ENCODE assay signal across 15 mouse cellular contexts in the genomic region with DNA sequence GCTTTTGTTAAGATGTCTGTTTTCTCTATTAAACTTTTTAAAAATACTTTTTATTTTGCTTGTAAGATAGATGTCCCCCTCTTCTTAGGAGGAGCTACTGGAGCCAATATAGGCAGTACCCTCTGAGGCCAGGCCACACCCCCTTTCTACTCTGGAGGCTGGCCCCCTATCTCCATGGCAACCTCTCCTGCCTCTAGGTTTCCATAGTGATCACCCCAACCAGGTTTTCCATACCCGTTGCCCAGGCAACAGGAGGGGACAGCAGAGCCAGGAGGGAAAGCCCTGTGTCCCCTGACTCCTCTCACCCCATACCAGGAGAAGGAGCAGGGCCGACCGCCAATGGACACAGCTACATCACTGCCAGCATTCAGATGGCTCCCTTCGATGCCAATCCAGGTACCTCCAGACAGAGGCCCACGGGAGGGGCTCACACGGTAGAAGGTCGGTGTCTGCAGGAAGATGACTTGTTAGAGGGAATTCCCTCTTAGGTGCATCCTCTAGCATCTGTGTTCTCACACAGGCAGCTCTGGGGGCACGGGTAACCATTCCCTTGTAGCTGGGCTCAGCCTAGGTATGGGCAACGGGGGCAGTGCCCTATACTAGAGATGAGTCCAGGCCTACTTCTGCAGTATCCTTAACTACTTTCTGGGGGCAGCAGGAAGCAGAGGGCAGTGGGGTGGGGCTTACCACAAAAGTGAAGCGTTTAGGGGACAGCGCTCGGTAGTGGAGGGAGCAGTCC. TPM values are rescaled to one million over a fixed set of nuclear protein-coding genes. Genes with fewer than 3 reads are reported as not detected.
DNase-seq lines count a peak whose midpoint lies in the region; ATAC-seq and TF ChIP-seq lines count a peak whose summit lies in the region.
"Had no signal": no experiment of that assay in that cellular context is flagged by ENCODE, and none has a peak within 500 bp of the region (broad histone marks: within the 10 kb centered on the region; RNA-seq: fewer than 3 reads in every experiment).

No protein-coding gene starts in this region.

- no peaks in the 10 kb centered on the region for H3K9me3 ChIP-seq in forebrain, postnatal 0 days (ENCODE audit: low read length)
- no peaks in the 10 kb centered on the region for H3K9me3 ChIP-seq in midbrain, embryonic 12.5 days
- H3K9me3 ChIP-seq: limb, embryonic 13.5 days had no signal

- 38% methylated on average over 12 of the region's 12 CpGs for WGBS in forebrain, postnatal 0 days
- WGBS in midbrain, embryonic 12.5 days = 41% methylated on average over 12 of the region's 12 CpGs
- 46% methylated on average over 12 of the region's 12 CpGs for WGBS in cerebellum, adult 2 months

- peaks cover 97% of the 10 kb centered on the region for H3K36me3 ChIP-seq in forebrain, postnatal 0 days (ENCODE audit: insufficient read depth)
- H3K36me3 ChIP-seq in midbrain, embryonic 12.5 days = peaks cover 97% of the 10 kb centered on the region

- H3K4me1 ChIP-seq in forebrain, postnatal 0 days (ENCODE audit: insufficient read depth) = no peaks in the 10 kb centered on the region
- H3K4me1 ChIP-seq in midbrain, embryonic 12.5 days = peaks cover 33% of the 10 kb centered on the region
- peaks cover 28% of the 10 kb centered on the region for H3K4me1 ChIP-seq in cerebellum, adult 2 months (ENCODE audit: control insufficient read depth, insufficient read depth, low read length)
- H3K4me1 ChIP-seq: limb, embryonic 13.5 days had no signal

- DNase-seq in right cerebral cortex, postnatal 10 days (ENCODE audit: low spot score in 2 of 2) = peak; percentile 69 to 85
- DNase-seq in right cerebral cortex, adult 18-20 months = no peak
- peak; percentile 67 for DNase-seq in forebrain, postnatal 0 days
- no peak for DNase-seq in adrenal gland, postnatal 36 days
- DNase-seq in lung, adult 18-20 months = no peak
- no peak for DNase-seq in gastrocnemius, postnatal 10 days
- DNase-seq in cerebellum, adult 2 months = no peak
- DNase-seq: cerebellum, adult 11 months; kidney, postnatal 14 days; lung, postnatal 4 days had no signal

- H3K4me3 ChIP-seq in forebrain, postnatal 0 days (ENCODE audit: low read depth, low read length) = no peak overlapping the region
- H3K4me3 ChIP-seq in midbrain, embryonic 12.5 days = no peak overlapping the region
- no peak overlapping the region for H3K4me3 ChIP-seq in cerebellum, adult 2 months (replicated peaks; ENCODE audit: insufficient read depth, low read depth, low read length)
- H3K4me3 ChIP-seq: limb, embryonic 13.5 days had no signal

- peak; percentile 85 for ATAC-seq in forebrain, postnatal 0 days
- ATAC-seq in midbrain, embryonic 12.5 days (ENCODE audit: low FRiP score, low read depth) = peak; percentile 91
- ATAC-seq: activated CD4-positive, CD25-positive, alpha-beta regulatory T cell, adult 4 months; CD4-positive, CD25-positive, alpha-beta regulatory T cell, adult 4 months had no signal

- no peak for TF ChIP-seq CTCF in forebrain, postnatal 0 days (IDR thresholded peaks at IDR 0.05; ENCODE audit: low read depth)
- no peak for TF ChIP-seq CTCF in cerebellum, adult 2 months (IDR thresholded peaks at IDR 0.05; ENCODE audit: borderline replicate concordance, insufficient read depth, low read depth, low read length)

- no peaks in the 10 kb centered on the region for H3K27me3 ChIP-seq in forebrain, postnatal 0 days (ENCODE audit: insufficient read depth, low read length)
- no peaks in the 10 kb centered on the region for H3K27me3 ChIP-seq in midbrain, embryonic 12.5 days
- H3K27me3 ChIP-seq in cerebellum, adult 2 months (ENCODE audit: control insufficient read depth, insufficient read depth, low read length) = no peaks in the 10 kb centered on the region
- H3K27me3 ChIP-seq: limb, embryonic 13.5 days had no signal

- TF ChIP-seq POLR2A in cerebellum, adult 2 months (IDR thresholded peaks at IDR 0.05; ENCODE audit: borderline replicate concordance, insufficient read depth, low read length) = no peak

- H3K4me2 ChIP-seq in forebrain, postnatal 0 days (ENCODE audit: low read depth) = no peak overlapping the region
- H3K4me2 ChIP-seq in midbrain, embryonic 12.5 days (replicated peaks) = peak overlapping the region; percentile 29
- H3K4me2 ChIP-seq: limb, embryonic 13.5 days had no signal

- H3K9ac ChIP-seq in forebrain, postnatal 0 days = no peak overlapping the region
- no peak overlapping the region for H3K9ac ChIP-seq in midbrain, embryonic 12.5 days (replicated peaks)
- H3K9ac ChIP-seq: limb, embryonic 13.5 days had no signal

- 0 out of 2 replicates have a peak overlapping the region, but pooled peaks have one; percentile 10 for H3K27ac ChIP-seq in forebrain, postnatal 0 days (ENCODE audit: low read depth, low read length)
- H3K27ac ChIP-seq in midbrain, embryonic 12.5 days (replicated peaks) = peak overlapping the region; percentile 85
- H3K27ac ChIP-seq in cerebellum, adult 2 months (ENCODE audit: insufficient read depth, low read length) = no peak overlapping the region
- H3K27ac ChIP-seq: limb, embryonic 13.5 days; stomach, postnatal 0 days had no signal

RNA-seq across cellular contexts. Expression of gene Plxna1, which starts 28.3 kb away (rescaled TPM):
- total RNA-seq in forebrain, postnatal 0 days (2014; rRNA removed) = 78.2 and 111 TPM in 2 replicates
- 20.3 and 42.1 TPM in 2 replicates for polyA plus RNA-seq in forebrain, postnatal 0 days (2015; fragmentation: Nextera tagmentation; extraction: Ambion mirVana)
- polyA plus RNA-seq in midbrain, embryonic 12.5 days (2016; fragmentation: Nextera tagmentation; extraction: Ambion mirVana) = 56.5 and 67.4 TPM in 2 replicates
- 10 to 100 TPM; 55.0 to 98.6 TPM for total RNA-seq in adrenal gland, postnatal 36 days (2021)
- 10 to 100 TPM; 44.1 to 54.4 TPM for total RNA-seq in gastrocnemius, postnatal 10 days (2021)
- 50.0 and 59.7 TPM in 2 replicates for polyA plus RNA-seq in cerebellum, adult 2 months (2012; rRNA removed)

Comparison
In these comparisons a context has a peak if more than half of its experiments do, and no peak if none do; other contexts are left out.
1. DNase-seq: peak in right cerebral cortex, postnatal 10 days (2 of 2) and forebrain, postnatal 0 days (single experiment); none in right cerebral cortex, adult 18-20 months (single experiment), adrenal gland, postnatal 36 days (0 of 2), lung, adult 18-20 months (0 of 2), gastrocnemius, postnatal 10 days (single experiment) and cerebellum, adult 2 months (0 of 2).